Mouse (Mus musculus): ENCODE results near the gene Ywhaq.

Gene Ywhaq

GRCm38 (mm10) chr12:21417100-21418070, at the start of gene Ywhaq:
TSS of gene Ywhaq (minus strand) at chr12:21417637.
- peak; percentile 98 to 99 for DNase-seq

- no peak for DNase-seq
Observed at GRCm38 (mm10) chr12:21463448-21463891, 46.0 kb upstream of the Ywhaq start.

- DNase-seq = peak; percentile 8 to 11
Observed at GRCm38 (mm10) chr12:21462658-21463057, 45.2 kb upstream of the Ywhaq start.

- no peak for DNase-seq
Observed at GRCm38 (mm10) chr12:21459681-21460080, 42.2 kb upstream of the Ywhaq start.

GRCm38 (mm10) chr12:21456021-21456420, 38.6 kb upstream of the Ywhaq start:
- no peak for DNase-seq

GRCm38 (mm10) chr12:21451752-21452151, 34.3 kb upstream of the Ywhaq start:
- no peak for DNase-seq

GRCm38 (mm10) chr12:21451351-21451750, 33.9 kb upstream of the Ywhaq start:
- DNase-seq = no peak

GRCm38 (mm10) chr12:21443783-21444182, 26.3 kb upstream of the Ywhaq start:
- DNase-seq = no peak

- no peak for DNase-seq
Observed at GRCm38 (mm10) chr12:21441870-21442269, 24.4 kb upstream of the Ywhaq start.

GRCm38 (mm10) chr12:21439428-21439827, 22.0 kb upstream of the Ywhaq start:
- no peak for DNase-seq

GRCm38 (mm10) chr12:21438750-21439394, 21.4 kb upstream of the Ywhaq start:
- no peak for DNase-seq

- DNase-seq = no peak
Observed at GRCm38 (mm10) chr12:21438294-21438693, 20.9 kb upstream of the Ywhaq start.

GRCm38 (mm10) chr12:21431950-21432349, 14.5 kb upstream of the Ywhaq start:
- DNase-seq = peak; percentile 33 to 50

- DNase-seq = no peak
Observed at GRCm38 (mm10) chr12:21431039-21431438, 13.6 kb upstream of the Ywhaq start.

- no peak for DNase-seq
Observed at GRCm38 (mm10) chr12:21430140-21430539, 12.7 kb upstream of the Ywhaq start.

- DNase-seq = no peak
Observed at GRCm38 (mm10) chr12:21429021-21429420, 11.6 kb upstream of the Ywhaq start.

GRCm38 (mm10) chr12:21426065-21426940, 8.9 kb upstream of the Ywhaq start:
- peak; percentile 51 to 74 for DNase-seq

GRCm38 (mm10) chr12:21424683-21425082, 7.2 kb upstream of the Ywhaq start:
- no peak for DNase-seq

GRCm38 (mm10) chr12:21418621-21419131, 1.2 kb upstream of the Ywhaq start:
- DNase-seq = peak in 1 of 2 experiments; percentile 9

GRCm38 (mm10) chr12:21418083-21418482, 646 bp upstream of the Ywhaq start:
- DNase-seq = no peak

GRCm38 (mm10) chr12:21416506-21416905, 931 bp downstream of the Ywhaq start:
- DNase-seq = peak in 1 of 2 experiments; percentile 11

- DNase-seq = no peak
Observed at GRCm38 (mm10) chr12:21410620-21411019, 6.8 kb downstream of the Ywhaq start.

Measured in lung, adult 18-20 months (tissue).